Mouse (Mus musculus) cortical plate, adult 2 months (tissue): ENCODE data around the gene Trim21.

Experiments used
- CTCF ChIP-seq: fragments of 200-500 bp; IDR thresholded peaks from 2 replicates; pipeline ENCODE4 v1.5.1; 2011; ENCODE audit warnings: mild to moderate bottlenecking, control low read depth, low read length; ENCODE audit not compliant: insufficient read depth; ENCODE audit errors: extremely low read depth
- POLR2A ChIP-seq: fragments of 200-500 bp; IDR thresholded peaks from 2 replicates; pipeline ENCODE4 v1.6.1; 2011; ENCODE audit warnings: mild to moderate bottlenecking, low read length, control low read depth; ENCODE audit not compliant: insufficient read depth; ENCODE audit errors: extremely low read depth

DNA sequence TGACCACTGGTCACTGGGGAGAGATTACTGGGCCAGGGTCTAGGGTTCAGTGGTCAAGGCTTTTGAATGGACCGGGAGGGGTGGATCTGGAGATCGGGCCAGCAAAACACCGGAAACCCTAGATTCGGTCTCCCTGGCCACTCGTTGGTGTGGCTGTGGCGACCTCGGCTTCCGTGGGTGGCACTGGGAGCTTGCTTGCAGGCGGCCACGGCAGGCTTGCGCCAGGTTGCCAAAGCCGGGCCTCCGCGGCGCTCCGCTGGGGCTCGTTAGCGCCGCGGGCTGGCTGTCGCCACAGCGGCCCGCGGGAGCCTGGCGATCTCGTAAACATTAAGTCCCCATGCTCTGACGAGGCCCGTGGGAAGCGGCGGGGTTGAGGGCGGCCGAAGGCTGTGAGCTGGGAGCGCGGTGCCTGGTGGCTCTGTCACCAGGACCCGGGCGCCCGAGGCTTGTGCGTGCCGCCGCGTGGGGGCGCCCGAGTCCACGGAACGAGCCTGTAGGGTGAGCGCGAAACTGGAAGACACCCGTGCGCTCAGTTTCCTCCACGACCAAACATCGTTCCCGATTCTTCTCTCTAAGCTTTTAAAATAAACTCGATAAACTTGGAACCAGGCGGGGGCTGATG, 52.4 kb downstream of the Trim21 start:
- TF ChIP-seq CTCF (peak; percentile 52), POLR2A (no peak)
